Mouse (Mus musculus) E14TG2a.4 (cell line): Measurements from ENCODE around the gene Eif3a.

Experiments
- H3K27me3 ChIP-seq: 2 replicates; pipeline ENCODE4 v1.6.1; 2014; ENCODE audit warnings: low read length, control low read depth; ENCODE audit not compliant: insufficient read depth
- H3K36me3 ChIP-seq: 2 replicates; pipeline ENCODE4 v1.6.1; 2014; ENCODE audit warnings: low read length, control low read depth; ENCODE audit not compliant: insufficient read depth
- H3K4me1 ChIP-seq: replicated peaks from 2 replicates; pipeline ENCODE4 v1.6.1; 2014; ENCODE audit warnings: low read depth, low read length, control low read depth
- H3K4me3 ChIP-seq: replicated peaks from 2 replicates; pipeline ENCODE4 v1.5.1; 2014; ENCODE audit warnings: mild to moderate bottlenecking, low read length
- H3K9me3 ChIP-seq: 2 replicates; pipeline ENCODE4 v1.6.1; 2014; ENCODE audit warnings: low read length, control low read depth
- CTCF ChIP-seq: conservative IDR thresholded peaks from 2 replicates; pipeline ENCODE4 v1.5.1; 2014; ENCODE audit warnings: low read length
- NANOG ChIP-seq: IDR thresholded peaks from 2 replicates; pipeline ENCODE4 v1.6.1; 2014; ENCODE audit warnings: borderline replicate concordance, low read length, mixed read lengths
- POU5F1 ChIP-seq: IDR thresholded peaks from 2 replicates; pipeline ENCODE4 v1.6.1; 2014; ENCODE audit warnings: low read length, borderline replicate concordance

Gene Eif3a

GRCm38 (mm10) chr19:60755438-60756191 is 34.8 kb downstream of the Eif3a start, which contains the start of gene Nanos1:
Gene Nanos1, plus strand, starts transcription at chr19:60755987.
- no peaks in the 10 kb centered on the region for H3K27me3 ChIP-seq
- H3K36me3 ChIP-seq = peaks cover 19% of the 10 kb centered on the region
- H3K9me3 ChIP-seq = no peaks in the 10 kb centered on the region
- TF ChIP-seq POU5F1 (no peak), NANOG (no peak), CTCF (no peak)
- H3K4me1 ChIP-seq = peaks cover 33% of the 10 kb centered on the region
- H3K4me3 ChIP-seq = peak within 1 kb of the TSS; percentile 95

DNA sequence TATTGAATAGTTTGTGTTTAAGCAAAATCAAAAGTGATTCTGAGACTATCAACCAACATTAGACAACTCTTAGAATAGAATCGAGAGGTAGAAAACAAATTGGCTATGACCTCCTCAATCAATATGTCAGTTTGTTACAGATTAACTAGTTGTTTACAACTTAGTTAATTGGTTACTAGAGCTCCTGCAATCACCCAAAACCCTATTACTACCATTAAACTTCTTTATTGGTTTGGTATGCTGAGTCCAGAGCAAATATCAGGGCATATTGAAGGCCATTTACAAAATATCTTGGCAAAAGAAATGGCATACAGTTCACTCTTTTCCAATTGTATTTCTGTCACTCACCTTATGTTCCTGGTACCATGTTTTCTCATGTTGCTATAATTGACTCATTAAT is 42.7 kb downstream of the Eif3a start:
- TF ChIP-seq POU5F1 (no peak), NANOG (no peak), CTCF (no peak)
- no peak overlapping the region for H3K4me3 ChIP-seq
- H3K27me3 ChIP-seq = no peaks in the 10 kb centered on the region
- H3K4me1 ChIP-seq = no peaks in the 10 kb centered on the region
- no peaks in the 10 kb centered on the region for H3K9me3 ChIP-seq
- no peaks in the 10 kb centered on the region for H3K36me3 ChIP-seq

DNA sequence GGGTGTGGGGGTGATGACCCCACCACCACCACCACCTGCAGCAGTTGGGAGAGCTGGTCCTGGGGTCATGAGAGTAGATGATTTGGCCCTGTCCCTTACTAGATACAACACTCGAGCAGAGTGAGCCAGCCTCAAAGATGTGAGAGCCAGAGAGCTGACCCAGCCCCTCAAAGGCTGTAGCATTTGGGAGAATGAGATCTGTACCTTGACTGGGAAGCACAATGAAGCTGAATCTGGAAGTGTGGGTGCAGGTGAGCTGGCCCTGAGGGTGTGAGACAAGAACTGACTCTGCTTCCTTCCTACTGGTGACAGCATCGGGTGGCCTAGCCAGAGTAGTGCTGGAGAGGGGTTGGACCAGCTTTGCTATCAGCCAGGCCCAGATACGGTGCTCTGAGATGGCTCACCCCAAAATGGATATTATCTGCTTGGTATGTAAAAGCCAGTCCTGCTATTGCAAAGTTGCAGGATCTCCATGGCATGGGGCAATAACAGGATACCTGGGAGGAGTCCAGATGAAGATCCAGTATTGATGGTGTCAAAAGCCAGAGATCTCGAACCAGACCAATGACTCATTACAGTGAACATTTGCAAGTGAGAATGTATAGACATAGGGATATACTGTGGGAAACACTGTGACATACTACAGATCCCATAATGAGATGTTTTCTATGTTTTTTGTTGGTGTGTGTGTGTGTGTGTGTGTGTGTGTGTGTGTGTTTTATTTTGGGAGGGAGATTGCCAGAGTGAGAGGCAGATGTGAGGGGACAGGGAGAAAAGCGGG is 46.5 kb downstream of the Eif3a start:
- no peak for TF ChIP-seq CTCF
- no peak for TF ChIP-seq POU5F1
- TF ChIP-seq NANOG = no peak
- Histone ChIP-seq H3K4me3 (no peak overlapping the region), H3K36me3 (no peaks in the 10 kb centered on the region), H3K4me1 (no peaks in the 10 kb centered on the region), H3K9me3 (no peaks in the 10 kb centered on the region), H3K27me3 (peaks cover 4% of the 10 kb centered on the region)

GRCm38 (mm10) chr19:60740560-60740959 is 49.9 kb downstream of the Eif3a start:
- no peaks in the 10 kb centered on the region for H3K9me3 ChIP-seq
- TF ChIP-seq CTCF (0 out of 2 replicates have a peak, but pooled peaks have one; percentile 19), NANOG (no peak), POU5F1 (no peak)
- H3K4me3 ChIP-seq = no peak overlapping the region
- no peaks in the 10 kb centered on the region for H3K4me1 ChIP-seq
- peaks cover 4% of the 10 kb centered on the region for H3K27me3 ChIP-seq
- no peaks in the 10 kb centered on the region for H3K36me3 ChIP-seq

GRCm38 (mm10) chr19:60731966-60732365 is 58.5 kb downstream of the Eif3a start:
- Histone ChIP-seq H3K4me3 (no peak overlapping the region), H3K36me3 (no peaks in the 10 kb centered on the region), H3K27me3 (no peaks in the 10 kb centered on the region), H3K4me1 (no peaks in the 10 kb centered on the region), H3K9me3 (no peaks in the 10 kb centered on the region)
- TF ChIP-seq CTCF (no peak), NANOG (no peak), POU5F1 (no peak)

- no peaks in the 10 kb centered on the region for H3K36me3 ChIP-seq
- H3K27me3 ChIP-seq = no peaks in the 10 kb centered on the region
- H3K4me3 ChIP-seq = no peak overlapping the region
- no peaks in the 10 kb centered on the region for H3K9me3 ChIP-seq
- TF ChIP-seq POU5F1 (no peak), CTCF (no peak), NANOG (no peak)
- no peaks in the 10 kb centered on the region for H3K4me1 ChIP-seq
These were observed 59.2 kb downstream of the Eif3a start for GRCm38 (mm10) chr19:60731299-60731698.

DNA sequence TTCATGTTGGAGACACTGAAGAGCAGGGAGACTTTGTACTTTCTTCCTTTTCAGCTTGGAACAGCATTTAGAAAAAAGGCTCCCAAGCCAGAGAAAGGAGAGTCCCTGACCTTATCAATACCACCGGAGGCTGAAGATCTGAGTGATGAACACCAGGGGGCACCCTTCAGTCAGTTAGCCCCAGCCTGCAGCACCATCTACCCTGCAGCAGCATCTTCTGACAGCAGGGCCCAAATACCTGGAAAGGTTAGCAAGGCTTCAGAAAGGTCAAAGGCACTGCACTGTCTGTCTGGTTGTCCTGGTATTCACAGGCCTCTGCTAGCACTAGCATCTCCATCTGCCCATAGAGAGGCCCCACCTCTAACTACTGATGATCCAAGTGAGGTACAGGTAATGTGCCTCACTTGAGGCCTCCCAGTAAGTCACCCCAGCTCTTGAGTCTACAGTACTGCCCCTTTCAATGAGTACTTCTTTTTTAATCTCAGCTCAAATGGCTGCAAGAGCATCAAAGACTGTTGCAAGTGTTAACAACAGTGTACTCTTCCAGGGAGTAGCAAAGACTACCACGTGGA is 60.1 kb downstream of the Eif3a start:
- Histone ChIP-seq H3K27me3 (no peaks in the 10 kb centered on the region), H3K36me3 (no peaks in the 10 kb centered on the region), H3K4me3 (no peak overlapping the region), H3K4me1 (no peaks in the 10 kb centered on the region), H3K9me3 (no peaks in the 10 kb centered on the region)
- TF ChIP-seq POU5F1 = no peak
- peak; percentile 70 for TF ChIP-seq CTCF

DNA sequence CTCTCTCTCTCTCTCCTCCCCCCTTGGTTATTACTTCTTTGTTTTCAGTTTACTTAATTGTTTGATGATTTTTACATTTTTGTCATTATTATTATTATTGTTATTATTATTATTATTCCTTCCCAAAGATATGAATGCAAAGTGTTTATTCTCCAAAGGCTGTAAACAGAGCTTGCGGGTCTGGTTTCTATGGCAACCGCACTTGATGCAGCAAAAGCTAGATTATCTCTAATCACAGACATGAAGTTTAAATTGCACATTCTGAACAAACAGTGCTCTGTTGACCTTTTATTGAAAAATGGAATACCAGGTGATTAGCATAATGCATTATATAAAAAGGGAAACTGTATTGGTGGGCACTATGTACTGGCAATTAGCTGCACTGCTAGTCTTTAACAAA is 74.1 kb downstream of the Eif3a start:
- TF ChIP-seq POU5F1 (no peak), CTCF (no peak), NANOG (no peak)

More for the DNA sequence above, 74.1 kb downstream of the Eif3a start:
- no peaks in the 10 kb centered on the region for H3K9me3 ChIP-seq
- H3K4me3 ChIP-seq = no peak overlapping the region
- no peaks in the 10 kb centered on the region for H3K36me3 ChIP-seq
- H3K27me3 ChIP-seq = 0 out of 2 replicates have a peak, but pooled peaks cover 3% of the 10 kb centered on the region
- no peaks in the 10 kb centered on the region for H3K4me1 ChIP-seq
